Mouse (Mus musculus) G1E-ER4 (cell line): ENCODE data around the gene Pcdh18. TPM values are rescaled to one million over a fixed set of nuclear protein-coding genes. Genes with fewer than 3 reads are reported as not detected.

Source experiments
- GATA1 ChIP-seq: IDR thresholded peaks from one replicate; pipeline ENCODE4 v1.8.0; 2012; ENCODE audit warnings: low read length, inconsistent platforms
- polyA plus RNA-seq: library from polyadenylated mRNA; stranded (reverse); fragments of >175 nt; gene quantifications from 2 replicates; pipeline ENCODE4 v1.2.3, GENCODE M21; 2012

The Pcdh18 gene
- not detected in 2 replicates for polyA plus RNA-seq

GRCm38 (mm10) chr3:49756870-49757625 is at the start of gene Pcdh18:
Gene Pcdh18, minus strand, starts transcription at chr3:49757325.
- no peak for TF ChIP-seq GATA1

GRCm38 (mm10) chr3:49806823-49807222 is 49.7 kb upstream of the Pcdh18 start:
- TF ChIP-seq GATA1: no peak

GRCm38 (mm10) chr3:49805511-49805910 is 48.4 kb upstream of the Pcdh18 start:
- no peak for TF ChIP-seq GATA1

GRCm38 (mm10) chr3:49788296-49788695 is 31.2 kb upstream of the Pcdh18 start:
- TF ChIP-seq GATA1: no peak

GRCm38 (mm10) chr3:49787719-49788118 is 30.6 kb upstream of the Pcdh18 start:
- no peak for TF ChIP-seq GATA1

GRCm38 (mm10) chr3:49768992-49769738 is 12.0 kb upstream of the Pcdh18 start:
- no peak for TF ChIP-seq GATA1

- TF ChIP-seq GATA1: no peak
These were observed 5.6 kb upstream of the Pcdh18 start for GRCm38 (mm10) chr3:49762711-49763110.

- TF ChIP-seq GATA1: no peak
These were observed 4.8 kb upstream of the Pcdh18 start for GRCm38 (mm10) chr3:49761971-49762370.

GRCm38 (mm10) chr3:49757626-49758019 is 498 bp upstream of the Pcdh18 start:
- TF ChIP-seq GATA1: no peak

GRCm38 (mm10) chr3:49755986-49756845 is 909 bp downstream of the Pcdh18 start:
- no peak for TF ChIP-seq GATA1

GRCm38 (mm10) chr3:49752766-49753165 is 4.4 kb downstream of the Pcdh18 start:
- TF ChIP-seq GATA1: no peak

- no peak for TF ChIP-seq GATA1
These were observed 7.4 kb downstream of the Pcdh18 start for GRCm38 (mm10) chr3:49749491-49750284.

- no peak for TF ChIP-seq GATA1
These were observed 9.1 kb downstream of the Pcdh18 start for GRCm38 (mm10) chr3:49748054-49748453.

- no peak for TF ChIP-seq GATA1
These were observed 18.1 kb downstream of the Pcdh18 start for GRCm38 (mm10) chr3:49739061-49739460.

GRCm38 (mm10) chr3:49738531-49738930 is 18.6 kb downstream of the Pcdh18 start:
- no peak for TF ChIP-seq GATA1

- TF ChIP-seq GATA1: no peak
These were observed 50.6 kb downstream of the Pcdh18 start for GRCm38 (mm10) chr3:49706503-49706902.
